Mouse (Mus musculus): Measurements from ENCODE around the gene 1810009A15Rik.

GRCm38 (mm10) chr19:8927891-8928525 is 39.4 kb downstream of the 1810009A15Rik start:
- TF ChIP-seq GATA1 (IDR thresholded peaks at IDR 0.05; ENCODE audit: borderline replicate concordance, low read length) = no peak
- TF ChIP-seq FLI1 (IDR thresholded peaks at IDR 0.05; ENCODE audit: low read length) = no peak

All from megakaryocyte, embryonic 14.5 days (primary cell).